ENCODE assay signal across 11 mouse cellular contexts in the genomic region with DNA sequence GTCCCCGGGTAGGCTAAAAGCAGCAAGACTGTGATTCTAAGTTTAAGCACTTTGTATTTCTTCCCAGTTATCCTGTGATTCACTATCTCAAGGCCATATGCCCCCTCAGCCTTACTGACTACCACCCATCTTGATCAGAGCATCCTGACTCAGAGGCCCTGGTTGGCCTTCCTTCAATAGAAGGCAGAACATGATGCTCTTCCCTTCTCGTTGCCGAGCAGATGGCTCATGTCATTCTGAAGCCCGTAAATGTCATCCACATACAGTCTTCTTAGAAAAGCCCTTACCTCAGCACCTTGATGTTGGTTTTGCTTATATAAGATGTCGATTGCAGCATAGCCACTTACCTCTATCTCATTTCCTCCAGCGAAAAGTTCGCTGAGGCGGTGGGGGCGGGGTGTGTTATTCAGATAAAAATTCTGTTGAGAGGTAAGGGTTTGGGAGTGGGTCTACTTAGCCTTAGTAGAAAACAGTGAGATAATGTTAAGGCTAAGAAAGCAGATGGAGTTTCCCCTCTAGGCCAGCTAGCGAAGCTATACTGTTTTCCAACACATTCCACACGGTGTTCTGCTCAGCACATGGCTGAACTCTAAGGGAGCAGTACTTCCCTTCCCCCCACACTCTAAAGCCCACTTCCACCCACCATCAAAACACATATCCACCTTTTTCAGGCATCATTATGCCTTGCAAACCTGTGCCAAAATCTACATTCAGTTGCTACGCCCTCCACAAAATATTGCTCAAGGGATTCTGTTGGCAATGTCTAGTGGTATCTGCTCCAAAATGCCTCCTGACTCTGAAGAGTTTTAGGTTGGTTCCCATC. TPM values are rescaled to one million over a fixed set of nuclear protein-coding genes. Genes with fewer than 3 reads are reported as not detected.
DNase-seq lines count a peak whose midpoint lies in the region; ATAC-seq lines count a peak whose summit lies in the region.
"Had no signal": no experiment of that assay in that cellular context is flagged by ENCODE, and none has a peak within 500 bp of the region (broad histone marks: within the 10 kb centered on the region; RNA-seq: fewer than 3 reads in every experiment).

No protein-coding gene starts in this region.

- DNase-seq in kidney, postnatal 4 days = peak; percentile 2 to 8
- DNase-seq in lung, postnatal 25 days (ENCODE audit: low spot score) = peak; percentile 3
- DNase-seq in adipocyte (ENCODE audit: low spot score) = no peak
- DNase-seq in adrenal gland, adult 18-20 months (ENCODE audit: low spot score in 2 of 2) = no peak
- DNase-seq in cerebellum, adult 9-11 months = no peak
- DNase-seq: adrenal gland, postnatal 14 days; heart, postnatal 36 days had no signal

- H3K4me3 ChIP-seq in kidney, embryonic 15.5 days (replicated peaks) = no peak overlapping the region

- H3K9ac ChIP-seq in kidney, embryonic 15.5 days = no peak overlapping the region

- H3K4me2 ChIP-seq in kidney, embryonic 15.5 days = no peak overlapping the region

- 67% methylated on average over 12 of the region's 12 CpGs for WGBS in kidney, embryonic 15.5 days

- no peaks in the 10 kb centered on the region for H3K4me1 ChIP-seq in kidney, embryonic 15.5 days

- H3K36me3 ChIP-seq in kidney, embryonic 15.5 days = no peaks in the 10 kb centered on the region

- no peaks in the 10 kb centered on the region for H3K9me3 ChIP-seq in kidney, embryonic 15.5 days (replicated peaks)

- H3K27ac ChIP-seq in kidney, embryonic 15.5 days = no peak overlapping the region

- no peak for ATAC-seq in kidney, embryonic 15.5 days (replicated peaks; ENCODE audit: low FRiP score)
- peak; percentile 88 for ATAC-seq in CD4-positive, CD25-positive, alpha-beta regulatory T cell, adult 4 months
- peak; percentile 37 to 51; a peak in 3 of 4 replicates for ATAC-seq in hematopoietic stem cell, adult 5-6 weeks (replicated peaks in 1 of 2; ENCODE audit: insufficient read depth in 1 of 2, low FRiP score in 2 of 2, low TSS enrichment in 1 of 2, low read depth in 1 of 2, poor library complexity in 2 of 2, severe bottlenecking in 2 of 2)
- ATAC-seq: midbrain, embryonic 16.5 days had no signal

- no peaks in the 10 kb centered on the region for H3K27me3 ChIP-seq in kidney, embryonic 15.5 days

RNA-seq across cellular contexts. Expression of gene Slamf1, which starts 21.7 kb away (rescaled TPM):
- polyA plus RNA-seq in kidney, embryonic 15.5 days (2015; fragmentation: Nextera tagmentation; extraction: Ambion mirVana) = 0.10 and 0.18 TPM in 2 replicates
- polyA plus RNA-seq in CD4-positive, CD25-positive, alpha-beta regulatory T cell, adult 4 months (2017; shearing (Covaris generic)) = 10 to 100 TPM; 72.6 to 97.4 TPM
- 2.1 and 2.6 TPM in 2 replicates for total RNA-seq in hematopoietic stem cell, adult 5-6 weeks (2017)
- total RNA-seq in adrenal gland, adult 18-20 months (2021) = under 1 TPM in 1 of 2 experiments, not detected in 1; 0.19 TPM

RNA-seq across cellular contexts. Expression of gene Cd84, which starts 50.8 kb away (rescaled TPM):
- polyA plus RNA-seq in kidney, embryonic 15.5 days (2015; fragmentation: Nextera tagmentation; extraction: Ambion mirVana) = 0.79 and 1.1 TPM in 2 replicates
- polyA plus RNA-seq in CD4-positive, CD25-positive, alpha-beta regulatory T cell, adult 4 months (2017; shearing (Covaris generic)) = 100 to 1,000 TPM; 206 to 219 TPM
- total RNA-seq in hematopoietic stem cell, adult 5-6 weeks (2017) = 96.5 and 139 TPM in 2 replicates
- total RNA-seq in adrenal gland, adult 18-20 months (2021) = 10 to 100 TPM in 1 of 2 experiments, 1 to 10 TPM in 1; 3.7 to 11.1 TPM

Comparison
In these comparisons a context has a peak if more than half of its experiments do, and no peak if none do; other contexts are left out.
1. DNase-seq: peak in kidney, postnatal 4 days (2 of 2) and lung, postnatal 25 days (single experiment); none in adipocyte (single experiment), adrenal gland, adult 18-20 months (0 of 2) and cerebellum, adult 9-11 months (single experiment).